Mouse (Mus musculus) cortical plate, adult 2 months (tissue): ENCODE data around the gene Krcc1. TPM values are rescaled to one million over a fixed set of nuclear protein-coding genes. Genes with fewer than 3 reads are reported as not detected.

Experiments
- H3K27ac ChIP-seq: fragments of 200-500 bp; 2 replicates; pipeline ENCODE4 v1.5.1; 2012; ENCODE audit warnings: low read length, control low read depth, inconsistent platforms; ENCODE audit not compliant: insufficient read depth
- H3K4me1 ChIP-seq: fragments of 200-500 bp; 2 replicates; pipeline ENCODE4 v1.6.1; 2011; ENCODE audit warnings: low read length; ENCODE audit not compliant: control insufficient read depth, insufficient read depth
- H3K4me3 ChIP-seq: fragments of 200-500 bp; 2 replicates; pipeline ENCODE4 v1.5.1; 2011; ENCODE audit warnings: mild to moderate bottlenecking, low read length, control low read depth; ENCODE audit not compliant: insufficient read depth
- CTCF ChIP-seq: fragments of 200-500 bp; IDR thresholded peaks from 2 replicates; pipeline ENCODE4 v1.5.1; 2011; ENCODE audit warnings: mild to moderate bottlenecking, control low read depth, low read length; ENCODE audit not compliant: insufficient read depth; ENCODE audit errors: extremely low read depth
- POLR2A ChIP-seq: fragments of 200-500 bp; IDR thresholded peaks from 2 replicates; pipeline ENCODE4 v1.6.1; 2011; ENCODE audit warnings: mild to moderate bottlenecking, low read length, control low read depth; ENCODE audit not compliant: insufficient read depth; ENCODE audit errors: extremely low read depth
- polyA plus RNA-seq: library from polyadenylated mRNA; depleted of rRNA; stranded (reverse); fragments of >200 nt; gene quantifications from 2 replicates; pipeline ENCODE4 v1.2.3, GENCODE M21; 2012

Gene Krcc1
- polyA plus RNA-seq, 1 experiment = 16.3 TPM

DNA sequence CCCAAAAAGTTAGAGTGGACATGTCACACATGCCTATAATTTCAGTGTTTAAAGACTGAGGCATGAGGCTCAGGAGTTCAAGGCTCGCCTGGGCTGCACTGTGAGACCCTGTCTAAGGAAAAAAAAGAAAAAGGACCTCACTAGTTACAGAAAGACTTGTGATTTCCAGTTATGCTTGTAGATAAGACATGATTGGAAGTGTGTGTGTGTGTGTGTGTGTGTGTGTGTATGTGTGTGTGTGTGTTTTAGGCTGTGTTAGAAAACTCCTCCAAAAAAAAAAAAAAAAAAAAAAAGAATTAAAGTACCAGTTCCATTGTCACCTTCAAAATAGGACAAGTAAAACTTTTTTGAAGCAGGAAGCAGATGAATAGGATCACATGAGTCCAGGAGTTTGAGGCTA is 3.1 kb downstream of the Krcc1 start:
- TF ChIP-seq POLR2A (no peak), CTCF (no peak)
- H3K4me1 ChIP-seq = peaks cover 3% of the 10 kb centered on the region; the same call in 1 of the 2 replicates
- no peak overlapping the region for H3K4me3 ChIP-seq
- H3K27ac ChIP-seq = no peak overlapping the region

DNA sequence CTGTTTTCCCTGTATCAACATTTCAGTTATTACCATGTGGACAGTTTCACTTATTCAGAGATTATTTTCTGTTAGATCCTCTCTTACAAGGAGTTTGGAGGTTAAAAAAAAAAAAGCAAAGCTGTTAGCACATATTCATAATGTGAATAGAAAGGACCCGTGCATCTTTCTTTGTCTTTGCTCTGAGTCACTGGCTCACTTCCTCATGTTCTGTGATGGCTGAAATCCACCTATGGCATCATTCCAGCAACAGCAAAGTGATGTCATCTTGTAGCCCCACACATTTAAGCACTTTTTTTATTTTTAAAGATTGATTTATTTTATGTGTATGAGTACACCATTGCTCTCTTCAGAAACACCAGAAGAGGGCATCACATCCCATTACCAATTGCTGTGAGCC is 7.9 kb downstream of the Krcc1 start:
- no peak overlapping the region for H3K27ac ChIP-seq
- no peak overlapping the region for H3K4me3 ChIP-seq
- no peaks in the 10 kb centered on the region for H3K4me1 ChIP-seq
- TF ChIP-seq CTCF (no peak), POLR2A (no peak)

DNA sequence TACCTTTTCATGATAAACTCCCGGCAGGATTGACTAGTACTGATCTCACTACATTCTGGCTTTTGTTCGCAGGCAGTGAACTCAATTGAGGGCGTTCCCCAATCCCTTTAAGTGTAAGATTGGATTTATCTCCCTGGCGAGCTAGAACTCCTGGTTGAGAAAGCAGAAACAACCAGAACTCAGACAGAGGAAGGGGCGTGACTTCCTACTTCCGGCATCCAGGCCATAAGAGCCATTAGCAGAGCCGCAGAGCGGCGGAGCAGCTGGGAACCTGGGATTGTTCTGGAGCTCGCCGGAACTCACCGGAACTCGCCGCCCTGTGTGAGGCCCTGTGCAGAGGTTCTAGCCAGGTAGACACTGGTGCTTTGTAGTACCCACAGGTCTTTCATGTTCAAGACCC is 22.0 kb downstream of the Krcc1 start:
- Histone ChIP-seq H3K4me3 (no peak overlapping the region), H3K4me1 (no peaks in the 10 kb centered on the region), H3K27ac (no peak overlapping the region)
- no peak for TF ChIP-seq POLR2A

DNA sequence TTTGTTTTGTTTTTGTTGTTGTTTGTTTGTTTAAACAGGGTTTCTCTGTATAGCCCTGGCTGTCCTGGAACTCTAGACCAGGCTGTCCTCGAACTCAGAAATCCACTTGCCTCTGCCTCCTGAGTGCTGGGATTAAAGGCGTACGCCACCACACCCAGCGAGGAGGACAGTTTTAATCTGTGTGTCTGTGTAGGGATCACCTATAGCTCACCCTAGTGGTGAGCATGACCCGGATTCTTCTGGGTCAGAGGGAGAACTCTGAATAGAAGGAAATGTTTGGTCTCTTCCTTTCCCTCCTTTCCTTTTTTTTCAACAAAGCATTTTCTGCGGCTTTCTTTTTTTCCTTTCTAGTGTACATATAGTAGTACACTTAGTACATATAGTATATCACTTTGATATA is 23.8 kb downstream of the Krcc1 start:
- TF ChIP-seq POLR2A (no peak), CTCF (no peak)
- Histone ChIP-seq H3K4me3 (no peak overlapping the region), H3K4me1 (no peaks in the 10 kb centered on the region), H3K27ac (no peak overlapping the region)

DNA sequence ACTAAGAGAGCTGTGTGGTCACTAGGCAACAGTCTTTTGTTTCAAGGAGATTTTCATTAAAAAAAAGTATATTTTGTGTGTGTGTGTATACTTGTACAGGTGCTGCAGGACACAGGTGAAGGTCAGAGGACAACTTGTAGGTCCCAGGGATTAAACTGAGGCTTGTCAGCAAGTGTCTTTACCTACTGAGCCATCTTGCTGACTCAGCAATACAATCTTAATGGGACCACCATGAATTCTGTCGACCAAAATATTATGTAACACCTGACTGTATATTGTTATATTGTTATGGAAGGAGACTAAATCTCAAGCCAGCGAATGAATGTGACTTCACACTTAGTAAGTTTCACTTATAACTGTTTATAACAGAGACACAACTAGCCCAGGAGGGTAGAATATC is 26.6 kb downstream of the Krcc1 start:
- Histone ChIP-seq H3K27ac (no peak overlapping the region), H3K4me3 (no peak overlapping the region), H3K4me1 (no peaks in the 10 kb centered on the region)
- TF ChIP-seq CTCF (no peak), POLR2A (no peak)

DNA sequence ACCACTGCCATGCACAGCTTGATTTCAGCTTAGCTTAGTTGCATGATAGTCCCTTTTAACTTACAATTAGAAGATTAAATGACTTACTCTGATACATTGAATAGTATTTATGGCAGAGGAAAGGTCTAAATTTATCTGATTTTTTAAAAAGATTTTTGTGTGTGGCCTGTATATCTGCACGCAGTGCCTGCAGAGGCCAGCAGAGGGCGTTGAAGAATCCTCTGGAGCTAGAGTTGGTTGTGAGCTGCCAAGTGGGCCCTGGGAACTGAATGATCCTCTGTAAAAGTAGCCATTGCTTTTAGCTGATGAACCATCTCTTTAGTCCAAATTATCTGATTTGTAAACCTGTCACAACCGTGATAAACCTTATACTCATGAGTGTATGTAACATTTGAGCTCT is 27.3 kb downstream of the Krcc1 start:
- Histone ChIP-seq H3K4me1 (no peaks in the 10 kb centered on the region), H3K4me3 (no peak overlapping the region), H3K27ac (no peak overlapping the region)
- TF ChIP-seq CTCF = peak; percentile 26; the same call in 1 of the 2 replicates
- TF ChIP-seq POLR2A = no peak

DNA sequence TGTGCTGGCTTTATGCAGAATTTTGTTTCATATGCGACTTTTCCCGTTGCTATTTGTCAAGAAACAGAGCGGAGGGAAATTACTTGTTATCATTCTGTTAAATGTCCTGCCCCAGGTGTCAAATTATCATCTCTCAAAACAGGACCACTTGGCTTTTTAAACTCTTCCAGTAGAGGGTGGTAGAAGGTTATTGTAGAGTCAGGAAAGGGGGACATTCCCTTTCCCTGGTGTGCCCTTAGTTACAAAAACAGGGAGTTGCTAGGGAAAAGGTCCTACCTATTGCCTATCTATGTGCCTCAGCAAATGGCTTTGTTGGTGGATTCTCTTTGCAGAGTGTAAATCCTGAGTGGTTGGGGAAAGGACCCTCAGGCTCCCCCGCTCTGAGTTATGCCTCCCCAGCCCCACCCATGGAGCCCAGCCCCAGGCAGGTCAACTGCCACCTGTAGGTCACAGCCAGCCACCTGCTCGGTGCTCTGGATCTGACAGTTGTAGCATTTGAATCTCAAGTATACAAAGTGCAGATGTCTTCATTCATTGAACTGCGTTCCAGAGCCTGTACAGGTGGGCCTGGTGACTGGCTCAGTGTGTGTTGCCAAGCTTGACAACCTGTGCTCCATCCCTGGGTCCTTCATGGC is 30.7 kb downstream of the Krcc1 start:
- no peaks in the 10 kb centered on the region for H3K4me1 ChIP-seq
- TF ChIP-seq POLR2A (no peak), CTCF (no peak)
- H3K27ac ChIP-seq = no peak overlapping the region
- H3K4me3 ChIP-seq = no peak overlapping the region

DNA sequence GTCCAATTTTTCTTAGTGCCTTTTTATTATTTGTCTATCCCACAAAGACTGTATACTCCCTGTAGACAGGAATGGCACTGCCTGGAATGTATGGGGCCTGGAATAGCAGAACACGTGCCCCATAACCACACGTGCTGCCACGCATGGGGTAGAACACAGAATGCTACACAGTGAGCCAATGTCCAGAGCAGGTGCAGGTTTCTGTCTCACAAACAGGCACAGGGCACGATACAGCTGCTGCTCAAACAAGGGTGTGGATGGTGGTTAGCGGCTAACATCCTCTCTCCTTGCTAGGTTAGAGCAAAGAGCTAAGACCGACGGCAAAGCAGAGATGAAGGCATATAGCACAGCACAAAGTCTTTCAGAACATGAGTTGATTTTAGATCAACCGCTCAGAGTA is 36.0 kb downstream of the Krcc1 start:
- Histone ChIP-seq H3K4me3 (no peak overlapping the region), H3K4me1 (no peaks in the 10 kb centered on the region), H3K27ac (no peak overlapping the region)
- no peak for TF ChIP-seq POLR2A
- no peak for TF ChIP-seq CTCF

DNA sequence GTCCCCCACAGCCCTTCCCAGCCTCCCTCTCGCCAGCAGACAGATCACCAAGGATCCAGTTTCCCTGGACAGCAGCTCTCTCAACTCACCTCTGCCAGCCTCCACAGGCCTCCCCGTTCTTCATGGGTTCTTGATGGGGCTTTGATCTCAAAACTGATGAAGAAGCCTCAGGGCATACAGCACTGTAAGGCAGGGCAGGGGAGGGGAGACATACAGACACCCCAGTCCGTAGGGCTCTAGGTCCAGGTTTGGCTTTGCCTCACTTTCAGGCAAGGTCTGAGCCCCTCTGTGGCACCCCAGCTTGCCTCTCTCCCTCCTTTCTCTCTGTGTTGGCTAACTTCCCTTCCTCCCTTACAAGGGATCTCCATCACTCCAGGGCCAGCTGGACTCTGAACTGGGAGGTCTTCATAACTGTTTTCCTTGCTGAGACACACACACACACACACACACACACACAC is 50.4 kb downstream of the Krcc1 start, which contains the start of gene Smyd1:
Gene Smyd1, minus strand, starts transcription at position 408 of the 458 bp plus-strand sequence.
- TF ChIP-seq POLR2A (no peak), CTCF (no peak)
- no peak within 1 kb of the TSS for H3K27ac ChIP-seq
- no peaks in the 10 kb centered on the region for H3K4me1 ChIP-seq
- no peak within 1 kb of the TSS for H3K4me3 ChIP-seq

DNA sequence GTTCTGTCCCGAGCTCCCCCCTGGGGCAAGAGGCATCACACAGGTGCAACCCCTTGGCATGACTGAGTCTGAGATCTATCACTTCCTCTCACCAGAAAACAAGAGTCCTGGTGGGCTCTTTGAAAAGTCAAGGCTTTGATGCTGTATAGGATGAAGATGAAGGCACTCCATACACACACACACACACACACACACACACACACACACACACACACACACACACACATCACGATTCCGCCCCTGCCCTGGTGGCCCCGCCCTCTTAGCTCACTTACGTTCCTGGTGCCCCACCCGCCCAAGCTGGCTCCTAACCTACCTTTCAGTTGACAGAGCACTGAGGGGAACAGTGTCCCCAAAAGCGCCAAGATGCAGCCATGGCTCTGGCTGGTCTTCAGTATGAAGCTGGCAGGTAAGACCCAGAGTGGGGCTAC is 51.0 kb downstream of the Krcc1 start, which contains the start of gene Cd8b1:
Gene Cd8b1, plus strand, starts transcription at position 298 of the 431 bp plus-strand sequence.
- Histone ChIP-seq H3K4me1 (no peaks in the 10 kb centered on the region), H3K4me3 (no peak within 1 kb of the TSS), H3K27ac (no peak within 1 kb of the TSS)
- no peak for TF ChIP-seq POLR2A
- no peak for TF ChIP-seq CTCF

DNA sequence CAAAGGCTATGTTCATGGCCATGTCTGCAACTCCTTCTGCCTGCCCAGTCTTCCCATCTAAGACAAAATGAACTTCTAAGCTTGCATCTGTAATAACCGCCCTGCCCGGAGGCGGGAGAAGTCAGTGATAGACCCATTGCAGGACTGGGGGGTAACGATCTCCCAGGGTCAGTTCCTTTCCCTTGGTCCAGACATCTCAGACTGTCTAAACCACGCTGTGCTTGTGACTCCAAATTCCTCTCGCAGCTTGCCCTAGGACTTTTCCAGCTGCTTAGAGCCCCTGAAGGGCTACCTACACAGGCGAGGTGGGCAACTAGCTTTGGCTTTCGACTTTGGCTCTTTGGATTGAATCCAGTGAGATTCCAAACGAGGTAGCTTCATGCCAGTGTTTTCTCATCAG is 53.3 kb downstream of the Krcc1 start:
- no peak overlapping the region for H3K27ac ChIP-seq
- no peak overlapping the region for H3K4me3 ChIP-seq
- no peaks in the 10 kb centered on the region for H3K4me1 ChIP-seq
- TF ChIP-seq POLR2A (no peak), CTCF (no peak)
